Mouse (Mus musculus) CH12.LX (cell line): Measurements from ENCODE around the gene Banf2. TPM values are rescaled to one million over a fixed set of nuclear protein-coding genes. Genes with fewer than 3 reads are reported as not detected.

Experiments
- DNase-seq: peaks from one replicate; pipeline ENCODE4 v3.0.0-alpha.2; 2013; ENCODE audit errors: extremely low read depth
- H3K27ac ChIP-seq: 2 replicates; pipeline ENCODE4 v1.5.1; 2012; ENCODE audit warnings: low read depth, mild to moderate bottlenecking, control low read depth, moderate library complexity; ENCODE audit not compliant: insufficient read depth
- H3K27me3 ChIP-seq: replicated peaks from 2 replicates; pipeline ENCODE3; 2012; ENCODE audit warnings: inconsistent platforms
- H3K36me3 ChIP-seq, 2 experiments: replicated peaks in 1 of 2; 2 replicates each; pipeline versions ENCODE3 to v1.6.1; 2012; ENCODE audit warnings: inconsistent platforms in 1 of 2, low read length in 1 of 2, mild to moderate bottlenecking in 1 of 2, mixed read lengths in 1 of 2, moderate library complexity in 1 of 2; ENCODE audit not compliant: control insufficient read depth in 1 of 2, insufficient read depth in 1 of 2
- H3K4me1 ChIP-seq, 2 experiments: 2 replicates each; pipeline ENCODE4 v1.6.1; 2012; ENCODE audit warnings: inconsistent platforms in 1 of 2, moderate library complexity in 1 of 2; ENCODE audit not compliant: insufficient read depth in 2 of 2, control insufficient read depth in 1 of 2
- H3K4me2 ChIP-seq: 2 replicates; pipeline ENCODE4 v1.6.1; 2012; ENCODE audit warnings: low read depth, mild to moderate bottlenecking, control low read depth; ENCODE audit not compliant: poor library complexity, insufficient read depth, severe bottlenecking
- H3K4me3 ChIP-seq, 3 experiments: fragments of 150-350 bp in 1 of 3; sonication (generic) in 1 of 3; replicated peaks in 1 of 3; 2 replicates each; pipeline versions ENCODE3 to v1.5.1; 2011 to 2012; ENCODE audit warnings: low read depth in 2 of 3, low read length in 2 of 3, mild to moderate bottlenecking in 2 of 3, moderate library complexity in 2 of 3, control low read depth in 1 of 3, improper control_type of control experiment in 1 of 3, inconsistent platforms in 1 of 3, mixed read lengths in 1 of 3; ENCODE audit not compliant: poor library complexity in 1 of 3
- H3K79me2 ChIP-seq: replicated peaks from 2 replicates; pipeline ENCODE4 v1.6.1; 2012; ENCODE audit warnings: mild to moderate bottlenecking, moderate library complexity; ENCODE audit not compliant: control insufficient read depth, poor library complexity, insufficient read depth, severe bottlenecking; ENCODE audit errors: extremely low read depth
- H3K9ac ChIP-seq: 2 replicates; pipeline ENCODE4 v1.6.1; 2012; ENCODE audit warnings: low read depth, mild to moderate bottlenecking, control low read depth, moderate library complexity; ENCODE audit not compliant: insufficient read depth
- H3K9me3 ChIP-seq: replicated peaks from 2 replicates; pipeline ENCODE3; 2012; ENCODE audit warnings: low read length, inconsistent platforms, mixed read lengths
- CHD2 ChIP-seq: IDR thresholded peaks from 2 replicates; pipeline ENCODE4 v1.6.1; 2011; ENCODE audit warnings: low read length, improper control_type of control experiment
- E2F4 ChIP-seq: IDR thresholded peaks from 2 replicates; pipeline ENCODE4 v1.6.1; 2011; ENCODE audit warnings: low read depth, low read length, improper control_type of control experiment; ENCODE audit not compliant: insufficient replicate concordance
- EP300 ChIP-seq: IDR thresholded peaks from 2 replicates; pipeline ENCODE4 v1.6.1; 2011; ENCODE audit warnings: low read length, improper control_type of control experiment
- IRF4 ChIP-seq: IDR thresholded peaks from 2 replicates; pipeline ENCODE4 v1.6.1; 2014; ENCODE audit warnings: low read depth, mild to moderate bottlenecking, inconsistent platforms, low read length, improper control_type of control experiment
- JUN ChIP-seq: IDR thresholded peaks from 2 replicates; pipeline ENCODE4 v1.6.1; 2011; ENCODE audit warnings: low read depth, mild to moderate bottlenecking, low read length, improper control_type of control experiment, moderate library complexity; ENCODE audit not compliant: insufficient read depth
- KAT2A ChIP-seq: IDR thresholded peaks from 2 replicates; pipeline ENCODE4 v1.6.1; 2012; ENCODE audit warnings: low read length, improper control_type of control experiment, inconsistent platforms; ENCODE audit not compliant: insufficient replicate concordance
- MAFK ChIP-seq: IDR thresholded peaks from 2 replicates; pipeline ENCODE4 v1.6.1; 2011; ENCODE audit warnings: low read length, improper control_type of control experiment; ENCODE audit not compliant: insufficient replicate concordance
- MAX ChIP-seq: IDR thresholded peaks from 2 replicates; pipeline ENCODE4 v1.6.1; 2011; ENCODE audit warnings: low read length, improper control_type of control experiment
- MEF2A ChIP-seq: IDR thresholded peaks from 2 replicates; pipeline ENCODE4 v1.6.1; 2014; ENCODE audit warnings: low read depth, mild to moderate bottlenecking, inconsistent platforms, low read length, improper control_type of control experiment, borderline replicate concordance
- MYC ChIP-seq: IDR thresholded peaks from 2 replicates; pipeline ENCODE4 v1.6.1; 2011; ENCODE audit warnings: low read depth, mild to moderate bottlenecking, improper control_type of control experiment, low read length
- NELFE ChIP-seq: IDR thresholded peaks from 2 replicates; pipeline ENCODE4 v1.6.1; 2011; ENCODE audit warnings: low read depth, low read length, improper control_type of control experiment
- POLR2A ChIP-seq: IDR thresholded peaks from 2 replicates; pipeline ENCODE4 v1.6.1; 2011; ENCODE audit warnings: low read depth, mild to moderate bottlenecking, improper control_type of control experiment, low read length
- POLR2AphosphoS2 ChIP-seq: IDR thresholded peaks from 2 replicates; pipeline ENCODE4 v1.6.1; 2011; ENCODE audit warnings: low read depth, low read length, improper control_type of control experiment
- RAD21 ChIP-seq: IDR thresholded peaks from 2 replicates; pipeline ENCODE4 v1.6.1; 2011; ENCODE audit warnings: low read depth, mild to moderate bottlenecking, low read length, improper control_type of control experiment, moderate library complexity
- SMC3 ChIP-seq: IDR thresholded peaks from 2 replicates; pipeline ENCODE4 v1.6.1; 2011; ENCODE audit warnings: low read depth, low read length, improper control_type of control experiment
- TBP ChIP-seq: conservative IDR thresholded peaks from 2 replicates; pipeline ENCODE4 v1.6.1; 2011; ENCODE audit warnings: low read depth, low read length, improper control_type of control experiment
- TCF12 ChIP-seq: IDR thresholded peaks from 2 replicates; pipeline ENCODE4 v1.6.1; 2014; ENCODE audit warnings: low read depth, mild to moderate bottlenecking, inconsistent platforms, low read length, improper control_type of control experiment
- UBTF ChIP-seq: IDR thresholded peaks from 2 replicates; pipeline ENCODE4 v1.6.1; 2012; ENCODE audit warnings: low read depth, mild to moderate bottlenecking, inconsistent platforms, low read length, improper control_type of control experiment, moderate library complexity
- USF2 ChIP-seq: conservative IDR thresholded peaks from 2 replicates; pipeline ENCODE4 v1.6.1; 2011; ENCODE audit warnings: low read depth, low read length, improper control_type of control experiment
- ZC3H11A ChIP-seq: IDR thresholded peaks from 2 replicates; pipeline ENCODE4 v1.6.1; 2012; ENCODE audit warnings: low read depth, mild to moderate bottlenecking, inconsistent platforms, low read length, improper control_type of control experiment
- ZMIZ1 ChIP-seq: IDR thresholded peaks from 2 replicates; pipeline ENCODE4 v1.6.1; 2012; ENCODE audit warnings: low read depth, mild to moderate bottlenecking, inconsistent platforms, low read length, improper control_type of control experiment
- ZNF384 ChIP-seq: IDR thresholded peaks from 2 replicates; pipeline ENCODE4 v1.6.1; 2012; ENCODE audit warnings: low read depth, low read length, improper control_type of control experiment, inconsistent platforms
- dilution Hi-C: fragments of 300-500 bp; cut with MboI; formaldehyde crosslinking; loops from 2 replicates; pipeline ENCODE4 v1.14.3; 2020; ENCODE audit warnings: low sequenced_read_pairs; ENCODE audit not compliant: extremely low pct_unique_long_range_greater_than_20kb, extremely low pct_ligation_motif_present
- in situ Hi-C: fragments of 300-500 bp; cut with MboI; formaldehyde crosslinking; loops from 3 replicates; pipeline ENCODE4 v1.14.3; 2019; ENCODE audit warnings: low sequenced_read_pairs, low pct_ligation_motif_present, low pct_unique_long_range_greater_than_20kb, mixed read lengths
- polyA plus RNA-seq: library from polyadenylated mRNA; unstranded; fragments of >175 nt; gene quantifications from 2 replicates; pipeline ENCODE4 v1.2.1, GENCODE M21; 2012; ENCODE audit warnings: low read depth; ENCODE audit not compliant: insufficient read length
- total RNA-seq, 2 experiments: library from RNA; depleted of rRNA; stranded (reverse); fragments of 300-350 nt in 1 of 2; fragments of >200 nt in 1 of 2; gene quantifications; 2 replicates each; pipeline ENCODE4 v1.2.3; 2012 to 2014

Gene Banf2
- total and polyA plus RNA-seq, 3 experiments, result not detected

GRCm38 (mm10) chr2:144014481-144014880 lies 18.4 kb upstream of the Banf2 start:
- TF ChIP-seq EP300 (no peak), TBP (no peak), CHD2 (no peak), USF2 (no peak), SMC3 (no peak), JUN (no peak), ZNF384 (no peak), RAD21 (no peak), MYC (no peak), MEF2A (no peak), POLR2A (no peak), NELFE (no peak), KAT2A (no peak), E2F4 (no peak), MAX (no peak), ZC3H11A (no peak), IRF4 (no peak), MAFK (no peak), POLR2AphosphoS2 (no peak)
- H3K9ac ChIP-seq, result no peak overlapping the region
- dilution Hi-C loops (no loop called here), in situ Hi-C loops (loop anchor here (10.0 kb wide), 1 partner anchor 100 kb away; no protein-coding TSS in a partner anchor)
- no peaks in the 10 kb centered on the region for H3K9me3 ChIP-seq
- peaks cover 2 to 7% of the 10 kb centered on the region in 2 experiments; a peak in 2 of 4 replicates for H3K4me1 ChIP-seq
- no peak overlapping the region for H3K4me2 ChIP-seq
- H3K27me3 ChIP-seq, result peaks cover 16% of the 10 kb centered on the region
- no peak for DNase-seq
- H3K36me3 ChIP-seq, result no peaks in the 10 kb centered on the region
- H3K27ac ChIP-seq, result no peak overlapping the region
- no peak overlapping the region for H3K4me3 ChIP-seq
- peaks cover 6% of the 10 kb centered on the region; the same call in 1 of the 2 replicates for H3K79me2 ChIP-seq

GRCm38 (mm10) chr2:144015861-144016260 lies 17.0 kb upstream of the Banf2 start:
- H3K4me1 ChIP-seq, result peaks cover 0 to 3% of the 10 kb centered on the region in 2 experiments; a peak in 1 of 4 replicates
- no peak overlapping the region for H3K9ac ChIP-seq
- in situ Hi-C loops, result loop anchor here (10.0 kb wide), 1 partner anchor 99 kb away; no protein-coding TSS in a partner anchor
- no peak overlapping the region for H3K4me3 ChIP-seq
- H3K9me3 ChIP-seq, result no peaks in the 10 kb centered on the region
- no peaks in the 10 kb centered on the region for H3K36me3 ChIP-seq
- TF ChIP-seq E2F4 (no peak), UBTF (no peak), ZMIZ1 (no peak), SMC3 (no peak), TCF12 (no peak), JUN (no peak)
- dilution Hi-C loops, result no loop called here
- no peak overlapping the region for H3K27ac ChIP-seq
- peaks cover 22% of the 10 kb centered on the region for H3K27me3 ChIP-seq
- no peaks in the 10 kb centered on the region for H3K79me2 ChIP-seq
- no peak overlapping the region for H3K4me2 ChIP-seq
- DNase-seq, result no peak
